Mouse (Mus musculus): ENCODE data around the gene Msi2.

DNA sequence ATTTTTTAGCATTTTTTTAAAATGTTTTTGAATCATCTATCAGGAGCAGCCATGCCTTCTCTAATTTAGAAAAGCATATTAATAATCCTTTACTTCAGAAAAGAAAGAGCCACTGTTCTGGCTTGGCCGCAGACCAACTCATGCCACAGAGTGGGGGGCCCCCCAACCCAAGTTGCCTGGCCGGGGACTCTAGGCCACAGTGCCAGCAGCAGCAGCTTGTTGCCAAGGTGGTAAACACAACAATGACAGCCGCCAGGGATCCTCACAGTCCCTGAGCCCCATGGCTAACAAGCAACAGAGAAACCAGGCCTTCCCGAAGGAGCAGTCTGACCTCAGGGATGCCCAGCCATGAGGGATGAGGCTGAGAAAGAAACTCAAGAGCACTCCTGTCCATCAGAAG, 68.0 kb downstream of the Msi2 start:
- TF ChIP-seq CTCF (IDR thresholded peaks at IDR 0.05; ENCODE audit: low read depth), result no peak
- TF ChIP-seq EP300 (IDR thresholded peaks at IDR 0.05; ENCODE audit: low read depth), result no peak
